Mouse (Mus musculus) stomach, embryonic 15.5 days (tissue): ENCODE results near the gene Pik3r3. TPM values are rescaled to one million over a fixed set of nuclear protein-coding genes. Genes with fewer than 3 reads are reported as not detected.
A peak's percentile ranks its signal among the peaks of the same experiment; 100 is the strongest.

Experiments
- ATAC-seq: fragments of 200-750 bp; cut with Nextera tagmentation; 2 replicates; pipeline ENCODE4 v1.8.0; 2017; ENCODE audit warnings: low read depth, moderate number of reproducible peaks, moderate TSS enrichment; ENCODE audit not compliant: insufficient read depth, low FRiP score
- H3K27ac ChIP-seq: fragments of 300-500 bp; sonication (generic); 2 replicates; pipeline ENCODE4 v1.5.1; 2015; ENCODE audit warnings: mild to moderate bottlenecking, inconsistent platforms
- H3K27me3 ChIP-seq: fragments of 300-500 bp; sonication (generic); replicated peaks from 2 replicates; pipeline ENCODE4 v1.6.1; 2015; ENCODE audit warnings: inconsistent platforms
- H3K36me3 ChIP-seq: fragments of 300-500 bp; sonication (generic); 2 replicates; pipeline ENCODE4 v1.6.1; 2015; ENCODE audit warnings: inconsistent platforms
- H3K4me1 ChIP-seq: fragments of 300-500 bp; sonication (generic); 2 replicates; pipeline ENCODE4 v1.6.1; 2015; ENCODE audit warnings: inconsistent platforms
- H3K4me2 ChIP-seq: fragments of 300-500 bp; sonication (generic); 2 replicates; pipeline ENCODE4 v1.6.1; 2015; ENCODE audit warnings: mild to moderate bottlenecking, inconsistent platforms
- H3K4me3 ChIP-seq: fragments of 300-500 bp; sonication (generic); replicated peaks from 2 replicates; pipeline ENCODE4 v1.5.1; 2015; ENCODE audit warnings: inconsistent platforms
- H3K9ac ChIP-seq: fragments of 300-500 bp; sonication (generic); 2 replicates; pipeline ENCODE4 v1.6.1; 2015; ENCODE audit warnings: inconsistent platforms
- H3K9me3 ChIP-seq: fragments of 300-500 bp; sonication (generic); 2 replicates; pipeline ENCODE4 v1.6.1; 2016; ENCODE audit warnings: inconsistent platforms
- WGBS: fragments of 180-500 bp; shearing (Covaris S2); methylation state at CpG from one replicate; pipeline ENCODE4 v1.1.7; 2015; 5-methylcytosine and 5-hydroxymethylcytosine counted together
- polyA plus RNA-seq: library from polyadenylated mRNA; unstranded; fragments of >200 nt; fragmentation: Nextera tagmentation; extraction: Ambion mirVana; gene quantifications from 2 replicates; pipeline ENCODE4 v1.2.1, GENCODE M21; 2015

The Pik3r3 gene
- 9.3 and 12.2 TPM in 2 replicates for polyA plus RNA-seq

- peaks cover 5% of the 10 kb centered on the region; the same call in 1 of the 2 replicates for H3K4me1 ChIP-seq
- WGBS = under 1% methylated on average over 52 of the region's 53 CpGs
- H3K9me3 ChIP-seq = no peaks in the 10 kb centered on the region
- H3K9ac ChIP-seq = peak within 1 kb of the TSS; percentile 47
- ATAC-seq = peak; percentile 100
- no peaks in the 10 kb centered on the region for H3K27me3 ChIP-seq
- peak within 1 kb of the TSS; percentile 68 for H3K4me3 ChIP-seq
- peak within 1 kb of the TSS; percentile 95 for H3K27ac ChIP-seq
- peak within 1 kb of the TSS; percentile 75 for H3K4me2 ChIP-seq
- no peaks in the 10 kb centered on the region for H3K36me3 ChIP-seq
These were observed at the start of gene Pik3r3 for GRCm38 (mm10) chr4:116221140-116221851. Gene Pik3r3 (plus strand): TSS chr4:116221618.

GRCm38 (mm10) chr4:116173072-116173471, 48.3 kb upstream of the Pik3r3 start, which contains the start of the genes 1700042G07Rik and Gm49337:
Gene 1700042G07Rik (plus strand): TSS chr4:116173372.
Gene Gm49337 (plus strand): TSS chr4:116173384.
- H3K4me3 ChIP-seq = no peak within 1 kb of the TSS
- H3K27me3 ChIP-seq = no peaks in the 10 kb centered on the region
- no peaks in the 10 kb centered on the region for H3K36me3 ChIP-seq
- no peaks in the 10 kb centered on the region for H3K9me3 ChIP-seq
- 80% methylated on average over 6 of the region's 6 CpGs for WGBS
- no peak within 1 kb of the TSS for H3K4me2 ChIP-seq
- no peak within 1 kb of the TSS for H3K9ac ChIP-seq
- H3K4me1 ChIP-seq = peaks cover 30% of the 10 kb centered on the region
- peak within 1 kb of the TSS; percentile 45; the same call in 1 of the 2 replicates for H3K27ac ChIP-seq
- no peak for ATAC-seq

- no peak overlapping the region for H3K9ac ChIP-seq
- H3K36me3 ChIP-seq = no peaks in the 10 kb centered on the region
- H3K9me3 ChIP-seq = no peaks in the 10 kb centered on the region
- WGBS = 88% methylated on average over 4 of the region's 4 CpGs
- H3K4me1 ChIP-seq = peaks cover 30% of the 10 kb centered on the region
- no peak overlapping the region for H3K4me3 ChIP-seq
- H3K4me2 ChIP-seq = no peak overlapping the region
- no peak overlapping the region for H3K27ac ChIP-seq
- no peaks in the 10 kb centered on the region for H3K27me3 ChIP-seq
- ATAC-seq = no peak
These were observed 47.7 kb upstream of the Pik3r3 start for GRCm38 (mm10) chr4:116173752-116174151.

GRCm38 (mm10) chr4:116174466-116175116, 46.8 kb upstream of the Pik3r3 start:
- peaks cover 30% of the 10 kb centered on the region for H3K4me1 ChIP-seq
- no peak for ATAC-seq
- 43% methylated on average over 6 of the region's 6 CpGs for WGBS
- no peak overlapping the region for H3K4me3 ChIP-seq
- no peaks in the 10 kb centered on the region for H3K27me3 ChIP-seq
- no peaks in the 10 kb centered on the region for H3K9me3 ChIP-seq
- no peak overlapping the region for H3K9ac ChIP-seq
- no peak overlapping the region for H3K4me2 ChIP-seq
- no peaks in the 10 kb centered on the region for H3K36me3 ChIP-seq
- peak overlapping the region; percentile 45 for H3K27ac ChIP-seq

- H3K9ac ChIP-seq = no peak overlapping the region
- no peak overlapping the region for H3K4me3 ChIP-seq
- H3K4me1 ChIP-seq = peaks cover 30% of the 10 kb centered on the region
- peak overlapping the region; percentile 45 for H3K27ac ChIP-seq
- ATAC-seq = no peak
- no peaks in the 10 kb centered on the region for H3K9me3 ChIP-seq
- no peaks in the 10 kb centered on the region for H3K27me3 ChIP-seq
- no peak overlapping the region for H3K4me2 ChIP-seq
- H3K36me3 ChIP-seq = no peaks in the 10 kb centered on the region
These were observed 46.3 kb upstream of the Pik3r3 start for GRCm38 (mm10) chr4:116175136-116175535.

GRCm38 (mm10) chr4:116175711-116176542, 45.5 kb upstream of the Pik3r3 start:
- Histone ChIP-seq H3K4me1 (peaks cover 30% of the 10 kb centered on the region), H3K9ac (peak overlapping the region; percentile 8; the same call in 1 of the 2 replicates), H3K36me3 (no peaks in the 10 kb centered on the region), H3K9me3 (no peaks in the 10 kb centered on the region), H3K4me2 (peak overlapping the region; percentile 52), H3K27me3 (no peaks in the 10 kb centered on the region), H3K27ac (peak overlapping the region; percentile 91), H3K4me3 (peak overlapping the region; percentile 26; the same call in 1 of the 2 replicates)
- 42% methylated on average over 7 of the region's 7 CpGs for WGBS
- peak; percentile 63 for ATAC-seq

- Histone ChIP-seq H3K27me3 (no peaks in the 10 kb centered on the region), H3K4me2 (peak overlapping the region; percentile 52), H3K9ac (peak overlapping the region; percentile 8; the same call in 1 of the 2 replicates), H3K9me3 (no peaks in the 10 kb centered on the region), H3K36me3 (no peaks in the 10 kb centered on the region), H3K27ac (peak overlapping the region; percentile 91), H3K4me1 (peaks cover 30% of the 10 kb centered on the region), H3K4me3 (peak overlapping the region; percentile 26; the same call in 1 of the 2 replicates)
- 15% methylated on average over 10 of the region's 10 CpGs for WGBS
- peak; percentile 90 for ATAC-seq
These were observed 44.9 kb upstream of the Pik3r3 start for GRCm38 (mm10) chr4:116176543-116176988.

GRCm38 (mm10) chr4:116177140-116177539, 44.3 kb upstream of the Pik3r3 start:
- no peaks in the 10 kb centered on the region for H3K27me3 ChIP-seq
- no peaks in the 10 kb centered on the region for H3K9me3 ChIP-seq
- H3K4me1 ChIP-seq = peaks cover 30% of the 10 kb centered on the region
- H3K4me3 ChIP-seq = no peak overlapping the region
- H3K36me3 ChIP-seq = no peaks in the 10 kb centered on the region
- no peak overlapping the region for H3K9ac ChIP-seq
- H3K27ac ChIP-seq = peak overlapping the region; percentile 91
- 26% methylated on average over 5 of the region's 5 CpGs for WGBS
- H3K4me2 ChIP-seq = peak overlapping the region; percentile 52
- ATAC-seq = peak; percentile 38

- Histone ChIP-seq H3K27me3 (0 out of 2 replicates have a peak, but pooled peaks cover 3% of the 10 kb centered on the region), H3K9me3 (no peaks in the 10 kb centered on the region), H3K4me1 (peaks cover 10% of the 10 kb centered on the region), H3K4me2 (no peak overlapping the region), H3K4me3 (no peak overlapping the region), H3K27ac (no peak overlapping the region), H3K9ac (no peak overlapping the region), H3K36me3 (no peaks in the 10 kb centered on the region)
- 62% methylated on average over 3 of the region's 3 CpGs for WGBS
- no peak for ATAC-seq
These were observed 39.3 kb upstream of the Pik3r3 start for GRCm38 (mm10) chr4:116182079-116182478.

- Histone ChIP-seq H3K4me3 (no peak overlapping the region; the same call in 1 of the 2 replicates), H3K9ac (no peak overlapping the region), H3K4me1 (0 out of 2 replicates have a peak, but pooled peaks cover 7% of the 10 kb centered on the region), H3K4me2 (peak overlapping the region; percentile 30), H3K27ac (no peak overlapping the region), H3K9me3 (no peaks in the 10 kb centered on the region), H3K36me3 (no peaks in the 10 kb centered on the region), H3K27me3 (0 out of 2 replicates have a peak, but pooled peaks cover 3% of the 10 kb centered on the region)
- 11% methylated on average over 12 of the region's 12 CpGs for WGBS
- ATAC-seq = no peak
These were observed 38.7 kb upstream of the Pik3r3 start for GRCm38 (mm10) chr4:116182745-116183144.

- Histone ChIP-seq H3K4me2 (no peak overlapping the region), H3K4me3 (no peak overlapping the region), H3K9ac (no peak overlapping the region), H3K27ac (no peak overlapping the region), H3K27me3 (0 out of 2 replicates have a peak, but pooled peaks cover 3% of the 10 kb centered on the region), H3K36me3 (no peaks in the 10 kb centered on the region), H3K9me3 (no peaks in the 10 kb centered on the region), H3K4me1 (0 out of 2 replicates have a peak, but pooled peaks cover 7% of the 10 kb centered on the region)
- WGBS = 83% methylated on average over 4 of the region's 4 CpGs
- ATAC-seq = no peak
These were observed 36.3 kb upstream of the Pik3r3 start for GRCm38 (mm10) chr4:116185083-116185482.
